Mouse (Mus musculus) brain, embryonic 14.5 days (tissue): ENCODE data around the gene Qrich2. TPM values are rescaled to one million over a fixed set of nuclear protein-coding genes. Genes with fewer than 3 reads are reported as not detected.
"Not testable (repeated sequence)": the region's sequence is repeated elsewhere in the genome, so short reads cannot be mapped to it uniquely, and the experiment has no call there.

Experiments used
- DNase-seq: peaks from one replicate; pipeline ENCODE4 v3.0.0-alpha.2; 2011; ENCODE audit warnings: low read depth
- CTCF ChIP-seq: fragments of 200-500 bp; IDR thresholded peaks from 2 replicates; pipeline ENCODE4 v1.5.1; 2012; ENCODE audit warnings: inconsistent platforms, mild to moderate bottlenecking, moderate library complexity, borderline replicate concordance; ENCODE audit not compliant: insufficient read depth, insufficient read length; ENCODE audit errors: extremely low read depth
- POLR2A ChIP-seq: fragments of 200-500 bp; IDR thresholded peaks from 2 replicates; pipeline ENCODE4 v1.6.1; 2012; ENCODE audit warnings: mild to moderate bottlenecking, inconsistent platforms, borderline replicate concordance; ENCODE audit not compliant: poor library complexity, insufficient read depth, insufficient read length, severe bottlenecking; ENCODE audit errors: extremely low read depth
- polyA plus RNA-seq: library from polyadenylated mRNA; depleted of rRNA; stranded (reverse); fragments of >200 nt; gene quantifications from 2 replicates; pipeline ENCODE4 v1.2.3, GENCODE M21; 2012

Qrich2 gene
- polyA plus RNA-seq, 1 experiment, result 0.14 TPM

DNA sequence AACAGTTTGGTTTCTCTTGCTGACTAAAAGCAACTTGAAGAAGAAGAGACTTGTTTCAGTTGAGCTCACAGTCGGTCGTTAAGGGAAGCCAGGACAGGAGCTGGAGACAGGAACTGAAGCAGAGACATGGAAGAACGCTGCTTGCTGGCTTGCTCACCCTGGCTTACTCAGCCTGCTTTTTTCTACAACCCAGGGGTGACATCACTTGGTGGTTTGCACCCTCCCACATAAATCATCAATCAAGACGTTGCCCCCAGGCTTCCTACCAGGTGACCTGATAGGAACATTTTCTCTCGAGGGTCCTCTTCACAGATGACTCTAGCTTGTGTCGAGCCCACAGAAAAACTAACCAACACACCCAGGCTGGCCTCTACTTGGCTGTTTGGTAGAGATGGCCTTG, 42.8 kb downstream of the Qrich2 start:
- DNase-seq, result no peak
- TF ChIP-seq CTCF (no peak), POLR2A (no peak)

- TF ChIP-seq CTCF (no peak), POLR2A (no peak)
- no peak for DNase-seq
Measured at GRCm38 (mm10) chr11:116422562-116422961, 43.5 kb downstream of the Qrich2 start.

- DNase-seq, result no peak
- TF ChIP-seq CTCF (no peak), POLR2A (no peak)
Measured at GRCm38 (mm10) chr11:116421102-116421501, 44.9 kb downstream of the Qrich2 start.

DNA sequence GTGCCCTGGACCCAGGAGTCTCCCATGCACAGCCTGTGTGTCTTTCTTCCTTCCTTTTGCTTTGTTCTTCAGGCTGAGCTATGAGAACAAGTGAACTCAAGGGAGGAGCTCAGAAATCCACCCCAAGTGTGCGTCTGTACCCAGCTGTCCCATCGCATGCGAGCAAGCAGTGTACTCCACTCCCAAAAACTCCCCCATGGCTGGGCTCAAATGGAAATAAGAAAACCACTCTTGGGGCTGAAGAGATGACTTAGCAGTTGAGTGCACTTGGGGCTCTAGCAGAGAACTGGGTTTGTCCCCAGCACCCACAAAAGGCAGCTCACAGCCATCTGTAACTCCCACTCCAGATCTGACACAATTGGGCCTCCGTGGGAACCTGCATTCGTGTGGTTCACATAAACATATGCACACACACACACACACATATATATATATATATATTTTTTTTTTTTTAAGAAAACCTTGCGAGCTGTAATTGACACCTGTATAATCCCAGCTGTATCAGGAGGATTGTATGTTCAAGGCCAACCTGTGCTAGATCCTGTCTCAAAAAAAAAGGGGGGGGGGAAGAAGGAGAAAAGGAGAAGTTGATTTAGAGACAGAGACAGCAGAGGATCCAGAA, 47.1 kb downstream of the Qrich2 start:
- no peak for TF ChIP-seq CTCF
- TF ChIP-seq POLR2A, result no peak
- DNase-seq, result no peak

DNA sequence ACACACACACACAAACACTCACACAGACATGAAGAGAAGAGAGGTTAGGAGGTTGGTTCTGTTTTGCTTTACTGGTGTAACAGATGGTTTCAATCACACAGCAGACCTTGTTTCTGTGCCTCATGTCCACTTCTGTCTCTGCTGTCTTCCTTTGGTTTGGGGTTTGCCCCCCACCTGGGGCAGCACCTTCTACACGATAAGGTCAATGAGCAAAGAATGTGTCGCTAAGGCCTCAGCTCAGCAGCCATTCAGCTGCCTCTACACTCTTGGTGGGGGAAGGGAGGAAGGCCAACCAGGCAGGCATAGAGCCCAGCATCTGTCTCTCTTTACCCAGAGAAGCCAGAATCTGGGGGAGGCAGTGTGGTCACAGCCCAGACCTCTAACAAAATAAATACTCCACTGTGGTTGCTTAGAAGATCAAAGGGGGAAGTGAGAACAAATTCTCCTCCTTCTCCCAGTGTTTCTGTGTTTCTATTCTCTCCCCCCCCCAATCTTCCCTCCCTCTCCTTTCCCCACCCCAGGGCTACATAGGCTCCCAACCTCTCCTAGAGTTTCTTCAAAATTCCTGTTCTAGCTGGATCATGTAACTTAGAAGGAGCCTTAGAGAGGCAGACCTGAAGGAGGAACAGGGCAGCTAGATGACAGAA, 47.7 kb downstream of the Qrich2 start:
- peak; percentile 45 for DNase-seq
- TF ChIP-seq POLR2A, result no peak
- TF ChIP-seq CTCF, result no peak

DNA sequence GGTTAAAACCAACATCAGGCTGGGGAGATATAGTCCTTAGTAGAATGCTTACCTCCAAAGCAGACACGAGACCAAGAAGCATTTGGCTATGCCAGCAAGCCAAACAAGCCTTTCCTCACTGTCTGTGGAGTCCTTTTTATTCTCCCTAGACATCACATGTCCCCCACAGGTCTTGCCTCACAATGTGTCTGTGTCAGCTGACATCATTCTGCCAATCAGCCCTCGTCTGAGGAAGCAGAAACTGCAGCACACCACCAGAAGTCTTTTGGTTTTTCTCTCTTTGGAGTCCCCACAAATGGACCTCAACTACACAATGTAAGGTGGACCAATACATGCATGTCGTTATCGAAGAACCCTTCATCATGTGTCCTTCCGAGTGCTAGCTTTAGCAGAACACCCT, 49.0 kb downstream of the Qrich2 start:
- TF ChIP-seq CTCF (no peak), POLR2A (no peak)
- no peak for DNase-seq

GRCm38 (mm10) chr11:116416196-116416943, 49.7 kb downstream of the Qrich2 start:
- no peak for DNase-seq
- TF ChIP-seq CTCF, result no peak
- no peak for TF ChIP-seq POLR2A

DNA sequence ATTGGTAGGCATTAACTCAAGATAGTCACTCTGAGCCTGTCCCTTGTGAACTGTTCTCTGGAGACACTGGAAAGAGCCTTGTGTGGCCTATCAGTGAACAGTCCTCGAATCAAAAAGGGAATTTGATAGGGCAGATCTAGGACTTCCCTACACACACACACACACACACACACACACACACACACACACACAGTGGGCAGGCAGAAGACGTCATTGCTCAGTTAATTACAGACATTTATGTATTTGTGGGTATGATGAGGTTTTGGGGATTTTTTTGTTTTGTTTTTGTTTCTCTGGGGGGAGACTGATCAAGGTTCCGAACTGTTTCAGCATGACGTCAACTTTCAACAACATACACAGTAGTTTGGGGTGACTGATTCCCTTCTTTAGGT, 52.4 kb downstream of the Qrich2 start:
- DNase-seq, result no peak
- TF ChIP-seq POLR2A (no peak), CTCF (no peak)

DNA sequence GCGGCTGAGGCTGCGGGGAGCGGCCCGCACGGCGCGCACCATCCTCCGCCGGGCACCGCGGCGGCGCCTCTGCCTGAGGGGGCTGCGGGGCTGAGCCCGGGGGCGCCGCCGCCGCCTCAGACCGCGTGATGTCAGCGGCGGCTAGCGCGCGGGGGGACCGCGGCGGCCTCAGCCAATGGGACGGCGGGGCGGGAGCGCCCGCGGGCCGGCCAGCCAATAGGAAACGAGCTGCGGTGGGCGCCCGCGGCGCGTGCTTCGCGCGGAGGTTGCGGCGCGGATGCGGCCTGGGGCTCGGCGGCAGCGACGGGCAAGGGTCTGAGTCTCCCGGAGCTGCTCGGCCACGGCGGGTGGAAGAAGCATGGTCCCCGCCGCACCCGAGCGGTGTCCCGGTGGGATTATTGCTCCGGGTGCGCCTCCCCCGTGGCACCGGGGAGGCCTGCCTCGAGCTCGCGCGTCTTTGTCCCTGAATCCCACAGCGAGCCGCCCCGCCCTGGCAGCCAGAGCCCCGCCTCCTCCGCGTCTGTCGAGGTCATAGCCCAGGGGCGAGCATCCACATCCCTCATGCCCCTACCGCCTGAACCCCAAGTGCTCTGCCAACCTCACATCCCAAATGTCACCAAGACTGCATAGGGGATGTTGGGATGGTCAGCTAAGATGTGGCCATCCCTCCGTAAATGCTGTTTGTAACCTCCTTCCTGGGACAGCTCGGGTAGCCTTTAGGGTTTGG, 53.0 kb downstream of the Qrich2 start, which contains the start of gene Rnf157:
Gene Rnf157, minus strand, starts transcription at position 129 of the 727 bp plus-strand sequence.
- TF ChIP-seq POLR2A (peak; percentile 88), CTCF (no peak)
- DNase-seq, result peak; percentile 95

GRCm38 (mm10) chr11:116412028-116412827, 53.8 kb downstream of the Qrich2 start:
- DNase-seq, result peak; percentile 50
- no peak for TF ChIP-seq CTCF
- TF ChIP-seq POLR2A, result no peak

DNA sequence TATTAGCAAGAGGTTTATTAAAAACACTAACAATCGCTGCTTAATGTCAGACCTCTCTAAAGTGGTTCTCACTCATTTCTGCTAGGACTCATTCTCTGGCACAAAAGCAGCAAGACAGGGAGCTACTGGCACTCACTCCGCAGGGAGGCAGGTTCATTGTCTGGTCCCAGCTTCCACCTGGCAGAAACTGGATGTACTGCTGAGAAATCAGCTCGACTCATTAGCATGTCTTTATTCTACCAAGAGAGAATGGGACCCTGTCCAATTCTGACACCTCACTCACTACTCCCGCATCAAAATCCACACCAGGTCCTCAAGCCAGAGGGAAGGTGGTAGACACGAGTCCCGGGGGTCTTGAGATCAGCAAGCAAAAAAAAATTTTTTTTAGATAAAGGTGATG, 54.5 kb downstream of the Qrich2 start:
- no peak for TF ChIP-seq POLR2A

GRCm38 (mm10) chr11:116410415-116410814, 55.6 kb downstream of the Qrich2 start:
- not testable (repeated sequence) for DNase-seq

More for the DNA sequence above, 54.5 kb downstream of the Qrich2 start:
- DNase-seq, result peak; percentile 83
